Mouse (Mus musculus) hematopoietic multipotent progenitor cell, adult 10-12 weeks (in vitro differentiated cells): ENCODE measurements around the gene Ifrd1. TPM values are rescaled to one million over a fixed set of nuclear protein-coding genes. Genes with fewer than 3 reads are reported as not detected.

ENCODE experiments used
- polyA plus RNA-seq: library from polyadenylated mRNA; stranded (reverse); fragments of >175 nt; gene quantifications from 2 replicates; pipeline ENCODE4 v1.2.3, GENCODE M21; 2012; ENCODE audit warnings: low replicate concordance

Gene Ifrd1
- polyA plus RNA-seq = 16.9 and 31.3 TPM in 2 replicates

DNA sequence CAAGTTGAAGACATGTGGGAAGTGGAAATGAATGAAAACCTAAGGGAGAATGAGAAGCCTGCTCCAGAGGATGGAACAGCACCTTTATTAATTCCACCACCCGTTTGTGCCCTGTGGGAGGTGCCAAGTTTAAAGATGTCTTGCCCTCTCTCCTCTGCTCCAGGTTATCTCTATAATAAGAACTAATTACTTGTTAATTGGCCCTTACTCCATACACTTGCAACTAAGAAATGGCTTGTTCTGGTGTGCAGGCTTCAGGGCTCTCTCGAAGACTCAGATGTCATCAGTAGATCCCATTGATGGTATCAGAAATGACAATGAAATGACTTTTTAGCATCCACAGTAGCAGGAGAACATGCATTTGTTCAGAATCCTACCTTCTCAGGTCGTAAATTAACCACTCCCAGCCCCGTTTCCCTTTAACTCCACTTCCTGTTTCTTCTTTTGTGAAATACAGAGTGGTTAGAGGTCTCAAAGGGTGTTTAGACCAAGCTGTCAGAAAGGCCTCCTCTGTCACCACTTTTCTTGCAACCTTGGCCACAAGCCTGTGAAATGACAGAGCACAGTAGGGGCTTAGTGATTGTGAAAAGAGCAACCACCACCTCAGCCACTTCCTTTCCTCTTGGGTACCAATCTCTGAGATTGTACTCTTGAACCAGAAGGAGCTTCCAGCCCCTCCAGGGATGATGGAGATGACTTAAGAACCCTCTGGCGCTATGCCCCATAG is at the start of gene Ifrd1:
Gene Ifrd1 (minus strand): TSS at position 51 of the 727 bp plus-strand sequence.

GRCm38 (mm10) chr12:40199302-40199701 is 49.0 kb downstream of the Ifrd1 start, which contains the start of gene Lsmem1:
Gene Lsmem1 (minus strand): TSS chr12:40199490.

Other genes with a start within 250 kb of the Ifrd1 start
- 20.6 and 33.7 TPM in 2 replicates for gene Arl4a, start 210.5 kb downstream of the Ifrd1 start, polyA plus RNA-seq
- 0.74 and 0.98 TPM in 2 replicates for gene Scin, start 114.3 kb downstream of the Ifrd1 start, polyA plus RNA-seq
- not detected in 2 replicates for gene Lsmem1, start 49.0 kb downstream of the Ifrd1 start, polyA plus RNA-seq
- 2.8 and 3.7 TPM in 2 replicates for gene Zfp277, start 197.4 kb upstream of the Ifrd1 start, polyA plus RNA-seq
- gene Dock4, start 197.4 kb upstream of the Ifrd1 start, polyA plus RNA-seq = 2.0 and 2.7 TPM in 2 replicates